ENCODE assay signal across 15 mouse cellular contexts in the genomic region with DNA sequence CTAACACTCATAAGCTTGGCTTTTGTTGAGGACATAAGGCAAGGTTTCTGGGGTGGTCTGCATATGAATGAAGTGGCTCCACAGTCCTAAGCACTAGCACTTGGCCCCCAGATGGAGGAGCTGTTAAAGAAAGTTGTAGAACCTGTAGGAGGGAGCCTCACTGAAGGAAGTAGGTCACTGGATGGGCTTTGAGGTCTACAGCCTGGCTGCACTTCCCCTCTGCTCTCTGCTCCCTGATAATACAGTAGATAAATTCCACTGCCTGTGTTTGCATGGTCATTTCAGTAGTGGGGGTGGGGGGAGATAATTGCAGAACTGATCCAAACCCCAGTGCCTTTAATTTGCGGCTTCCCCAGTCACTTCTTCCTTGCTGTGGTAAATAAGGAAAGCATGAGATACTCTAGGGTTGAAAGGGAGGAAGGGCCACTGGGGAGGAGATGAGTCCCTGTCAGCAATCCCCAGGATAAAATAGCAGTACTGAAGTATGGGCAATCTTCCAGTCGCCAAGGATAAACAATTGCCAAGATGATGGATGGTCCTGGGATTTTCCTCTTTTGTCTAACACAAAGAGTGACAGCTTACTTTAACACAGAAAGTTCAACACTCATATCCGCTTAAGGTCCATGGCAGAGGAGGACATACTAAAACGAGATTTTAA.
DNase-seq lines count a peak whose midpoint lies in the region; ATAC-seq and TF ChIP-seq lines count a peak whose summit lies in the region.
"Had no signal": no experiment of that assay in that cellular context is flagged by ENCODE, and none has a peak within 500 bp of the region (broad histone marks: within the 10 kb centered on the region; RNA-seq: fewer than 3 reads in every experiment).

No protein-coding gene starts in this region.

- H3K27ac ChIP-seq in intestine, embryonic 15.5 days = no peak overlapping the region
- H3K27ac ChIP-seq in intestine, postnatal 0 days (ENCODE audit: low read depth, low read length) = no peak overlapping the region
- H3K27ac ChIP-seq: heart, embryonic 13.5 days; hindbrain, embryonic 14.5 days; neural tube, embryonic 12.5 days had no signal

- H3K4me3 ChIP-seq in intestine, embryonic 15.5 days (replicated peaks) = no peak overlapping the region
- H3K4me3 ChIP-seq in intestine, postnatal 0 days (ENCODE audit: low read depth, low read length) = no peak overlapping the region
- H3K4me3 ChIP-seq: heart, embryonic 13.5 days; neural tube, embryonic 12.5 days had no signal

- DNase-seq in MEL-GATA-1-ER (ENCODE audit: extremely low read depth, low read depth) = peak; percentile 30
- peak; percentile 42 for DNase-seq in kidney, postnatal 14 days
- DNase-seq in lung, postnatal 36 days = peak; percentile 85
- DNase-seq in thymus, postnatal 25 days = no peak
- DNase-seq in layer of hippocampus, adult 9-11 months = no peak
- DNase-seq in heart, adult 8-10 months (ENCODE audit: low spot score) = no peak
- DNase-seq: cerebellum, adult 18-20 months; embryo, embryonic 11 days; midbrain, embryonic 14.5 days; right cerebral cortex, adult 18-20 months had no signal

- peak; percentile 51 for ATAC-seq in intestine, embryonic 15.5 days
- no peak for ATAC-seq in intestine, postnatal 0 days

- H3K4me2 ChIP-seq in intestine, embryonic 15.5 days (replicated peaks) = no peak overlapping the region
- no peak overlapping the region for H3K4me2 ChIP-seq in intestine, postnatal 0 days (replicated peaks; ENCODE audit: low read depth)
- H3K4me2 ChIP-seq: heart, embryonic 13.5 days; hindbrain, embryonic 14.5 days; neural tube, embryonic 12.5 days had no signal

- no peak for TF ChIP-seq CTCF in intestine, postnatal 0 days (IDR thresholded peaks at IDR 0.05; ENCODE audit: low read depth)

- H3K9ac ChIP-seq in intestine, embryonic 15.5 days = no peak overlapping the region
- no peak overlapping the region for H3K9ac ChIP-seq in intestine, postnatal 0 days (ENCODE audit: low read depth, low read length)
- H3K9ac ChIP-seq: heart, embryonic 13.5 days; hindbrain, embryonic 14.5 days; neural tube, embryonic 12.5 days had no signal

- H3K27me3 ChIP-seq in intestine, embryonic 15.5 days (replicated peaks) = no peaks in the 10 kb centered on the region
- H3K27me3 ChIP-seq in intestine, postnatal 0 days (replicated peaks; ENCODE audit: control insufficient read depth, insufficient read depth, low read length) = no peaks in the 10 kb centered on the region
- H3K27me3 ChIP-seq: heart, embryonic 13.5 days; neural tube, embryonic 12.5 days had no signal

- H3K4me1 ChIP-seq in intestine, embryonic 15.5 days (replicated peaks) = peaks cover 6% of the 10 kb centered on the region; the same call in 1 of the 2 replicates
- H3K4me1 ChIP-seq in intestine, postnatal 0 days (replicated peaks; ENCODE audit: control insufficient read depth, insufficient read depth, low read length) = peaks cover 6% of the 10 kb centered on the region
- H3K4me1 ChIP-seq: neural tube, embryonic 12.5 days had no signal

- H3K9me3 ChIP-seq in intestine, embryonic 15.5 days = no peaks in the 10 kb centered on the region
- H3K9me3 ChIP-seq in intestine, postnatal 0 days (ENCODE audit: control insufficient read depth) = no peaks in the 10 kb centered on the region
- H3K9me3 ChIP-seq: heart, embryonic 13.5 days; neural tube, embryonic 12.5 days had no signal

- H3K36me3 ChIP-seq in intestine, embryonic 15.5 days = no peaks in the 10 kb centered on the region
- H3K36me3 ChIP-seq in intestine, postnatal 0 days (ENCODE audit: control insufficient read depth, insufficient read depth) = no peaks in the 10 kb centered on the region
- H3K36me3 ChIP-seq: neural tube, embryonic 12.5 days had no signal

- 37% methylated on average over 4 of the region's 4 CpGs for WGBS in intestine, embryonic 15.5 days
- 50% methylated on average over 4 of the region's 4 CpGs for WGBS in intestine, postnatal 0 days

Comparison
In these comparisons a context has a peak if more than half of its experiments do, and no peak if none do; other contexts are left out.
1. DNase-seq: peak in MEL-GATA-1-ER (single experiment), kidney, postnatal 14 days (single experiment) and lung, postnatal 36 days (single experiment); none in thymus, postnatal 25 days (single experiment), layer of hippocampus, adult 9-11 months (single experiment) and heart, adult 8-10 months (single experiment).